ENCODE assay signal across 8 mouse cellular contexts in the genomic region with DNA sequence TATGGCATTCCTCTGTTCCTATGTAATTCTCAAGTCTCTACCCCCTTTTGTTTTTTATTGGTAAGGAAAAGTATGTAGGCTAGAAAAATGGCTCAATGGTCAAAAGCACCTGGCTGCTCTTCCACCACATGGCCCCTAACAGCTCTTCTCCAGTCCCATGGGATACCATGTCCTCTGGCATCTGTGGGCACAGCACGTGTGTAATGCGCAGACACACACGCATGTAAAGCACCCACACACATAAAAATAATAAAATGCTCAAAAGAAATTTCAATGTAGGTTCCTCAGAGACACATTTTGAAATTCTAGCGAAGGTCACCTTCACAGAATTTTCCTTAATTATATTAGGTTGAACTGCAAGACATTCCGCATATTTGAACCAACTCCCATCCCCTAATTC. TPM values are rescaled to one million over a fixed set of nuclear protein-coding genes. Genes with fewer than 3 reads are reported as not detected.
DNase-seq lines count a peak whose midpoint lies in the region; ATAC-seq and TF ChIP-seq lines count a peak whose summit lies in the region.

No protein-coding gene starts in this region.

- TF ChIP-seq CTCF in bone marrow macrophage, adult 2 months (IDR thresholded peaks at IDR 0.05; ENCODE audit: low read depth, low read length) = no peak

- intact Hi-C loops in gastrocnemius, postnatal 36 days (cut with DNase I) = no loop called here

- peak overlapping the region; percentile 73 for H3K4me3 ChIP-seq in kidney, embryonic 14.5 days (ENCODE audit: low read length)
- H3K4me3 ChIP-seq in bone marrow macrophage, adult 2 months (ENCODE audit: insufficient read depth, low read length) = peak overlapping the region; percentile 77
- H3K4me3 ChIP-seq in hindbrain, embryonic 13.5 days = peak overlapping the region; percentile 63
- H3K4me3 ChIP-seq in midbrain, embryonic 15.5 days = peak overlapping the region; percentile 85

- peaks cover 5% of the 10 kb centered on the region; the same call in 1 of the 2 replicates for H3K4me1 ChIP-seq in kidney, embryonic 14.5 days (ENCODE audit: control insufficient read depth, insufficient read depth, low read length)
- peaks cover 24% of the 10 kb centered on the region for H3K4me1 ChIP-seq in bone marrow macrophage, adult 2 months (ENCODE audit: control insufficient read depth, insufficient read depth, low read length)
- peaks cover 21% of the 10 kb centered on the region for H3K4me1 ChIP-seq in hindbrain, embryonic 13.5 days (replicated peaks)
- peaks cover 18% of the 10 kb centered on the region for H3K4me1 ChIP-seq in midbrain, embryonic 15.5 days

- ATAC-seq in kidney, embryonic 14.5 days (ENCODE audit: low FRiP score, low TSS enrichment) = no peak
- no peak for ATAC-seq in hindbrain, embryonic 13.5 days (ENCODE audit: low FRiP score)
- ATAC-seq in midbrain, embryonic 15.5 days (replicated peaks) = no peak

- no peaks in the 10 kb centered on the region for H3K9me3 ChIP-seq in kidney, embryonic 14.5 days (ENCODE audit: control insufficient read depth, low read length)
- H3K9me3 ChIP-seq in hindbrain, embryonic 13.5 days = no peaks in the 10 kb centered on the region
- H3K9me3 ChIP-seq in midbrain, embryonic 15.5 days = no peaks in the 10 kb centered on the region

- H3K36me3 ChIP-seq in kidney, embryonic 14.5 days (ENCODE audit: control insufficient read depth, insufficient read depth, low read length) = peaks cover 33% of the 10 kb centered on the region
- peaks cover 38% of the 10 kb centered on the region for H3K36me3 ChIP-seq in hindbrain, embryonic 13.5 days
- peaks cover 21% of the 10 kb centered on the region for H3K36me3 ChIP-seq in midbrain, embryonic 15.5 days (replicated peaks)

- H3K9ac ChIP-seq in kidney, embryonic 14.5 days (ENCODE audit: low read depth, low read length) = peak overlapping the region; percentile 91
- H3K9ac ChIP-seq in hindbrain, embryonic 13.5 days = peak overlapping the region; percentile 91
- H3K9ac ChIP-seq in midbrain, embryonic 15.5 days = peak overlapping the region; percentile 91

- no peak for DNase-seq in kidney, postnatal 14 days
- no peak for DNase-seq in gastrocnemius, postnatal 36 days
- DNase-seq in cerebellum, postnatal 4 days (ENCODE audit: low spot score in 2 of 2) = no peak
- no peak for DNase-seq in thymus, postnatal 25 days

- peak overlapping the region; percentile 80; the same call in 1 of the 2 replicates for H3K27ac ChIP-seq in kidney, embryonic 14.5 days (ENCODE audit: low read depth, low read length)
- H3K27ac ChIP-seq in bone marrow macrophage, adult 2 months (ENCODE audit: insufficient read depth, low read depth, low read length) = peak overlapping the region; percentile 96
- H3K27ac ChIP-seq in hindbrain, embryonic 13.5 days = peak overlapping the region; percentile 100
- peak overlapping the region; percentile 100; the same call in 1 of the 2 replicates for H3K27ac ChIP-seq in midbrain, embryonic 15.5 days

- WGBS in kidney, embryonic 14.5 days = 93% methylated on average over 5 of the region's 5 CpGs
- WGBS in hindbrain, embryonic 13.5 days = 93% methylated on average over 5 of the region's 5 CpGs
- 89% methylated on average over 5 of the region's 5 CpGs for WGBS in midbrain, embryonic 15.5 days

- TF ChIP-seq POLR2A in bone marrow macrophage, adult 2 months (IDR thresholded peaks at IDR 0.05; ENCODE audit: borderline replicate concordance, low read depth, low read length) = no peak

- peak overlapping the region; percentile 84 for H3K4me2 ChIP-seq in kidney, embryonic 14.5 days (replicated peaks; ENCODE audit: low read depth, low read length)
- H3K4me2 ChIP-seq in hindbrain, embryonic 13.5 days = peak overlapping the region; percentile 93
- peak overlapping the region; percentile 87 for H3K4me2 ChIP-seq in midbrain, embryonic 15.5 days

- H3K27me3 ChIP-seq in kidney, embryonic 14.5 days (ENCODE audit: control insufficient read depth, insufficient read depth, low read length) = no peaks in the 10 kb centered on the region
- H3K27me3 ChIP-seq in hindbrain, embryonic 13.5 days = no peaks in the 10 kb centered on the region
- no peaks in the 10 kb centered on the region for H3K27me3 ChIP-seq in midbrain, embryonic 15.5 days (replicated peaks)

RNA-seq across cellular contexts. Expression of a gene that starts 1.4 kb away (rescaled TPM):
- 47.9 and 56.1 TPM in 2 replicates for polyA plus RNA-seq in kidney, embryonic 14.5 days (2014; fragmentation: Nextera tagmentation; extraction: Ambion mirVana)
- polyA plus RNA-seq in bone marrow macrophage, adult 2 months (2012; ENCODE audit: insufficient read depth, insufficient read length, missing spikeins) = 48.9 and 57.6 TPM in 2 replicates
- 45.3 and 52.1 TPM in 2 replicates for polyA plus RNA-seq in hindbrain, embryonic 13.5 days (2015; fragmentation: Nextera tagmentation; extraction: Ambion mirVana)
- polyA plus RNA-seq in midbrain, embryonic 15.5 days (2015; fragmentation: Nextera tagmentation; extraction: Ambion mirVana) = 41.8 and 48.4 TPM in 2 replicates
- 10 to 100 TPM; 23.6 to 26.9 TPM for total RNA-seq in gastrocnemius, postnatal 36 days (2021)

RNA-seq across cellular contexts. Expression of a gene that starts 17.6 kb away (rescaled TPM):
- polyA plus RNA-seq in kidney, embryonic 14.5 days (2014; fragmentation: Nextera tagmentation; extraction: Ambion mirVana) = 35.8 and 68.8 TPM in 2 replicates
- polyA plus RNA-seq in bone marrow macrophage, adult 2 months (2012; ENCODE audit: insufficient read depth, insufficient read length, missing spikeins) = 57.5 and 58.9 TPM in 2 replicates
- polyA plus RNA-seq in hindbrain, embryonic 13.5 days (2015; fragmentation: Nextera tagmentation; extraction: Ambion mirVana) = 35.9 and 38.1 TPM in 2 replicates
- polyA plus RNA-seq in midbrain, embryonic 15.5 days (2015; fragmentation: Nextera tagmentation; extraction: Ambion mirVana) = 30.5 and 30.9 TPM in 2 replicates
- total RNA-seq in gastrocnemius, postnatal 36 days (2021) = 10 to 100 TPM; 26.1 to 26.3 TPM

RNA-seq across cellular contexts. Expression of a gene that starts 20.0 kb away (rescaled TPM):
- 11.9 and 24.5 TPM in 2 replicates for polyA plus RNA-seq in kidney, embryonic 14.5 days (2014; fragmentation: Nextera tagmentation; extraction: Ambion mirVana)
- 5.9 and 6.2 TPM in 2 replicates for polyA plus RNA-seq in bone marrow macrophage, adult 2 months (2012; ENCODE audit: insufficient read depth, insufficient read length, missing spikeins)
- polyA plus RNA-seq in hindbrain, embryonic 13.5 days (2015; fragmentation: Nextera tagmentation; extraction: Ambion mirVana) = 14.9 and 16.7 TPM in 2 replicates
- 13.2 and 13.4 TPM in 2 replicates for polyA plus RNA-seq in midbrain, embryonic 15.5 days (2015; fragmentation: Nextera tagmentation; extraction: Ambion mirVana)
- 1 to 10 TPM; 9.7 to 9.8 TPM for total RNA-seq in gastrocnemius, postnatal 36 days (2021)
